Mouse (Mus musculus) stomach, postnatal 0 days (tissue): ENCODE measurements around the gene Lrit3.

ENCODE experiments used
- CTCF ChIP-seq: IDR thresholded peaks from 2 replicates; pipeline ENCODE4 v1.5.1; 2016; ENCODE audit warnings: antibody characterized with exemption, low read depth, mild to moderate bottlenecking, moderate library complexity
- EP300 ChIP-seq: optimal IDR thresholded peaks from 2 replicates; pipeline ENCODE3; 2016; ENCODE audit warnings: antibody characterized with exemption

GRCm38 (mm10) chr3:129826691-129827090, 22.9 kb upstream of the Lrit3 start:
- TF ChIP-seq CTCF, result no peak
- TF ChIP-seq EP300, result no peak
